Mouse (Mus musculus) kidney, postnatal 10 days (tissue): ENCODE data around the gene Ezr.

Source experiments
- DNase-seq: peaks from one replicate; pipeline ENCODE4 v3.0.0; 2021; ENCODE audit warnings: mixed read lengths

Gene Ezr

GRCm38 (mm10) chr17:6767771-6768170, 14.8 kb downstream of the Ezr start:
- DNase-seq, result no peak

GRCm38 (mm10) chr17:6766823-6767222, 15.8 kb downstream of the Ezr start:
- no peak for DNase-seq

- DNase-seq, result no peak
Measured at GRCm38 (mm10) chr17:6765886-6766285, 16.7 kb downstream of the Ezr start.

- no peak for DNase-seq
Measured at GRCm38 (mm10) chr17:6764730-6765129, 17.9 kb downstream of the Ezr start.

- DNase-seq, result no peak
Measured at GRCm38 (mm10) chr17:6764227-6764593, 18.4 kb downstream of the Ezr start.

GRCm38 (mm10) chr17:6763513-6764226, 18.9 kb downstream of the Ezr start:
- DNase-seq, result no peak

- no peak for DNase-seq
Measured at GRCm38 (mm10) chr17:6759717-6760292, 22.8 kb downstream of the Ezr start.

- DNase-seq, result no peak
Measured at GRCm38 (mm10) chr17:6758845-6759244, 23.7 kb downstream of the Ezr start.

- DNase-seq, result no peak
Measured at GRCm38 (mm10) chr17:6757902-6758301, 24.7 kb downstream of the Ezr start.

GRCm38 (mm10) chr17:6755873-6756272, 26.7 kb downstream of the Ezr start:
- no peak for DNase-seq

GRCm38 (mm10) chr17:6755176-6755575, 27.4 kb downstream of the Ezr start:
- no peak for DNase-seq

- DNase-seq, result no peak
Measured at GRCm38 (mm10) chr17:6752375-6752774, 30.2 kb downstream of the Ezr start.

- peak; percentile 71 for DNase-seq
Measured at GRCm38 (mm10) chr17:6751221-6751859, 31.2 kb downstream of the Ezr start.

GRCm38 (mm10) chr17:6748779-6749464, 33.7 kb downstream of the Ezr start:
- DNase-seq, result peak; percentile 61

GRCm38 (mm10) chr17:6747478-6747877, 35.1 kb downstream of the Ezr start:
- no peak for DNase-seq

- DNase-seq, result no peak
Measured at GRCm38 (mm10) chr17:6746452-6747231, 35.9 kb downstream of the Ezr start.

GRCm38 (mm10) chr17:6745975-6746374, 36.6 kb downstream of the Ezr start:
- peak; percentile 66 for DNase-seq

GRCm38 (mm10) chr17:6745503-6745902, 37.1 kb downstream of the Ezr start:
- DNase-seq, result no peak

GRCm38 (mm10) chr17:6744871-6745270, 37.7 kb downstream of the Ezr start:
- peak; percentile 7 for DNase-seq

- peak; percentile 25 for DNase-seq
Measured at GRCm38 (mm10) chr17:6744366-6744765, 38.2 kb downstream of the Ezr start.

- DNase-seq, result peak; percentile 13
Measured at GRCm38 (mm10) chr17:6743787-6744239, 38.8 kb downstream of the Ezr start.

GRCm38 (mm10) chr17:6743039-6743575, 39.5 kb downstream of the Ezr start:
- peak; percentile 8 for DNase-seq
